Mouse (Mus musculus) lung, embryonic 15.5 days (tissue): ENCODE data around the gene Olfr191. TPM values are rescaled to one million over a fixed set of nuclear protein-coding genes. Genes with fewer than 3 reads are reported as not detected.

Experiments
- ATAC-seq: fragments of 200-750 bp; cut with Nextera tagmentation; 2 replicates; pipeline ENCODE4 v1.8.0; 2017; ENCODE audit warnings: moderate number of reproducible peaks, borderline replicate concordance; ENCODE audit not compliant: low FRiP score, low TSS enrichment; ENCODE audit errors: extremely low read depth
- H3K27ac ChIP-seq: fragments of 300-500 bp; sonication (generic); 2 replicates; pipeline ENCODE4 v1.5.1; 2015; ENCODE audit warnings: moderate library complexity, mild to moderate bottlenecking, inconsistent platforms
- H3K27me3 ChIP-seq: fragments of 300-500 bp; sonication (generic); 2 replicates; pipeline ENCODE4 v1.6.1; 2015; ENCODE audit warnings: inconsistent platforms
- H3K36me3 ChIP-seq: fragments of 300-500 bp; sonication (generic); 2 replicates; pipeline ENCODE4 v1.6.1; 2015; ENCODE audit warnings: inconsistent platforms
- H3K4me1 ChIP-seq: fragments of 300-500 bp; sonication (generic); 2 replicates; pipeline ENCODE4 v1.6.1; 2015; ENCODE audit warnings: inconsistent platforms
- H3K4me2 ChIP-seq: fragments of 300-500 bp; sonication (generic); 2 replicates; pipeline ENCODE4 v1.6.1; 2015; ENCODE audit warnings: inconsistent platforms, mild to moderate bottlenecking, moderate library complexity
- H3K4me3 ChIP-seq: fragments of 300-500 bp; sonication (generic); 2 replicates; pipeline ENCODE4 v1.5.1; 2015; ENCODE audit warnings: mild to moderate bottlenecking, inconsistent platforms
- H3K9ac ChIP-seq: fragments of 300-500 bp; sonication (generic); 2 replicates; pipeline ENCODE4 v1.6.1; 2015; ENCODE audit warnings: inconsistent platforms
- H3K9me3 ChIP-seq: fragments of 300-500 bp; sonication (generic); 2 replicates; pipeline ENCODE4 v1.6.1; 2016; ENCODE audit warnings: inconsistent platforms
- WGBS: fragments of 180-500 bp; shearing (Covaris S2); methylation state at CpG from one replicate; pipeline ENCODE4 v1.1.7; 2015; 5-methylcytosine and 5-hydroxymethylcytosine counted together
- polyA plus RNA-seq: library from polyadenylated mRNA; unstranded; fragments of >200 nt; fragmentation: Nextera tagmentation; extraction: Ambion mirVana; gene quantifications from 2 replicates; pipeline ENCODE4 v1.2.1, GENCODE M21; 2015

The Olfr191 gene
- polyA plus RNA-seq, 1 experiment from 2014 or later: not detected

DNA sequence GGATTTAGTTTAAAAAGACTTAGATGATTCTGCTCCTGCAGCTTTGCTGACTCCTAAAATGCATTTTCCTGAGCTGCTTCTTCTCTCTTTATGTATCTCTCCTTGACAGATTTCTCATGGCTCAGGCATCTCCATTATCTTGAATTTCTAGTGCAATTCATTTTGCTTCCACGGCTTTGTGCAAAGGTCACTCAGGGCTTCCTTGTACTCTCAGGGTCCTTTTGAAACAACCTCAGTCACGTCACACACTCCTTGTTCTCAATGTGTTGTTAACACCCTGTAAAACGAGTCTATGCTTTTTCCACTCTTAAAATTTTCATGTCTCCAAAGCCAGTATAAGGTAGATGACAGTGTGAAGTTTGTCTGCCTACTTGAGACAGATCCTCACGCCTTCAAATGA is 42.0 kb downstream of the Olfr191 start:
- Histone ChIP-seq H3K4me2 (no peak overlapping the region), H3K4me1 (no peaks in the 10 kb centered on the region), H3K4me3 (no peak overlapping the region), H3K9ac (no peak overlapping the region), H3K36me3 (no peaks in the 10 kb centered on the region), H3K9me3 (no peaks in the 10 kb centered on the region), H3K27ac (no peak overlapping the region), H3K27me3 (no peaks in the 10 kb centered on the region)
- WGBS: 41% methylated on average over 4 of the region's 4 CpGs
- no peak for ATAC-seq

GRCm38 (mm10) chr16:59045835-59046234 is 43.8 kb downstream of the Olfr191 start:
- Histone ChIP-seq H3K36me3 (no peaks in the 10 kb centered on the region), H3K27me3 (no peaks in the 10 kb centered on the region), H3K4me2 (no peak overlapping the region), H3K27ac (no peak overlapping the region), H3K4me1 (no peaks in the 10 kb centered on the region), H3K4me3 (no peak overlapping the region), H3K9ac (no peak overlapping the region), H3K9me3 (no peaks in the 10 kb centered on the region)
- no peak for ATAC-seq
- WGBS: 79% methylated on average over 3 of the region's 3 CpGs

DNA sequence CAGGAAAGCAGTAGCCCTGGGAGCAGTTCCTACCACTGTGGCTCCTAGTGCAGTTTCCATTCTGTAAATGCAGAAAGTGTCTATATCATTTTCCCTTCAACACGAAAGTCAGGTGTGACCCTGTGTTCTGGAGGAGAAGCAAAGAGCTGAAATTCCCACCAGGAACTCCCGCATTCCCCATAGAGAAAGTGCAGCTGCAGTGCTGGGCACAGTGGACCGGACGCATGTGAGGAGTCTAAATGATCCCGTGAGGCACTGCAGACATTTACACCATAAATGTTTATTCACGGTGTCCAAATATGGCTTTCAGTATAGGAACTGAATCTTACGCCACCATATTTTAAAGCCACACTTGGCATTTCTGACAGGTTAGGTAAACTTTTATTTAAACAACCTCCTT is 49.9 kb downstream of the Olfr191 start, which contains the start of gene Olfr187:
TSS of gene Olfr187 (minus strand) at position 58 of the 400 bp plus-strand sequence.
- no peak within 1 kb of the TSS for H3K9ac ChIP-seq
- no peak within 1 kb of the TSS for H3K27ac ChIP-seq
- H3K4me1 ChIP-seq: no peaks in the 10 kb centered on the region
- H3K36me3 ChIP-seq: no peaks in the 10 kb centered on the region
- no peak within 1 kb of the TSS for H3K4me2 ChIP-seq
- H3K9me3 ChIP-seq: no peaks in the 10 kb centered on the region
- no peaks in the 10 kb centered on the region for H3K27me3 ChIP-seq
- WGBS: 53% methylated on average over 7 of the region's 7 CpGs
- no peak within 1 kb of the TSS for H3K4me3 ChIP-seq
- ATAC-seq: no peak

Other genes with a start within 250 kb of the Olfr191 start
- gene Olfr177, start 215.1 kb downstream of the Olfr191 start, polyA plus RNA-seq: not detected in 2 replicates
- gene Olfr178, start 197.8 kb downstream of the Olfr191 start, polyA plus RNA-seq: not detected in 2 replicates
- gene Olfr181, start 161.1 kb downstream of the Olfr191 start, polyA plus RNA-seq: not detected in 2 replicates
- gene Olfr180, start 160.4 kb downstream of the Olfr191 start, polyA plus RNA-seq: not detected in 2 replicates
- not detected in 2 replicates for gene Olfr183, start 94.5 kb downstream of the Olfr191 start, polyA plus RNA-seq
- not detected in 2 replicates for gene Olfr186, start 59.5 kb downstream of the Olfr191 start, polyA plus RNA-seq
- gene Olfr187, start 50.1 kb downstream of the Olfr191 start, polyA plus RNA-seq: not detected in 2 replicates
- gene Olfr190, start 11.8 kb downstream of the Olfr191 start, polyA plus RNA-seq: not detected in 2 replicates
- not detected in 2 replicates for gene Olfr193, start 22.1 kb upstream of the Olfr191 start, polyA plus RNA-seq
- not detected in 2 replicates for gene Olfr194, start 31.2 kb upstream of the Olfr191 start, polyA plus RNA-seq
- gene Olfr195, start 57.2 kb upstream of the Olfr191 start, polyA plus RNA-seq: not detected in 2 replicates
- gene Olfr196, start 80.6 kb upstream of the Olfr191 start, polyA plus RNA-seq: not detected in 2 replicates
- gene Olfr198, start 113.7 kb upstream of the Olfr191 start, polyA plus RNA-seq: not detected in 2 replicates
- gene Olfr199, start 129.9 kb upstream of the Olfr191 start, polyA plus RNA-seq: not detected in 2 replicates
- not detected in 2 replicates for gene Olfr201, start 182.8 kb upstream of the Olfr191 start, polyA plus RNA-seq
- gene Olfr202, start 197.0 kb upstream of the Olfr191 start, polyA plus RNA-seq: not detected in 2 replicates
- gene Olfr203, start 209.1 kb upstream of the Olfr191 start, polyA plus RNA-seq: not detected in 2 replicates
- gene Olfr204, start 228.4 kb upstream of the Olfr191 start, polyA plus RNA-seq: not detected in 2 replicates
- not detected in 2 replicates for gene Olfr205, start 241.3 kb upstream of the Olfr191 start, polyA plus RNA-seq